Mouse (Mus musculus): ENCODE data around the gene Dnajc21.

GRCm38 (mm10) chr15:10499593-10499992 is 29.3 kb upstream of the Dnajc21 start:
- TF ChIP-seq CTCF (IDR thresholded peaks at IDR 0.05; ENCODE audit: low read depth), result no peak
- TF ChIP-seq EP300 (IDR thresholded peaks at IDR 0.05; ENCODE audit: low read depth), result no peak

All from heart, postnatal 0 days (tissue).